Mouse (Mus musculus) liver, postnatal 0 days (tissue): ENCODE measurements at regions not wholly inside any gene's neighbourhood (a gene's known extent, or its start where the extent isn't known, plus 50 kb on each side); places are given as distances from the start of the nearest gene placed in this dataset.

Source experiments
- CTCF ChIP-seq: sonication (generic); IDR thresholded peaks from 2 replicates; pipeline ENCODE4 v1.5.1; 2016; ENCODE audit warnings: antibody characterized with exemption, low read depth
- EP300 ChIP-seq: IDR thresholded peaks from 2 replicates; pipeline ENCODE4 v1.6.1; 2016; ENCODE audit warnings: antibody characterized with exemption, low read depth, mild to moderate bottlenecking

DNA sequence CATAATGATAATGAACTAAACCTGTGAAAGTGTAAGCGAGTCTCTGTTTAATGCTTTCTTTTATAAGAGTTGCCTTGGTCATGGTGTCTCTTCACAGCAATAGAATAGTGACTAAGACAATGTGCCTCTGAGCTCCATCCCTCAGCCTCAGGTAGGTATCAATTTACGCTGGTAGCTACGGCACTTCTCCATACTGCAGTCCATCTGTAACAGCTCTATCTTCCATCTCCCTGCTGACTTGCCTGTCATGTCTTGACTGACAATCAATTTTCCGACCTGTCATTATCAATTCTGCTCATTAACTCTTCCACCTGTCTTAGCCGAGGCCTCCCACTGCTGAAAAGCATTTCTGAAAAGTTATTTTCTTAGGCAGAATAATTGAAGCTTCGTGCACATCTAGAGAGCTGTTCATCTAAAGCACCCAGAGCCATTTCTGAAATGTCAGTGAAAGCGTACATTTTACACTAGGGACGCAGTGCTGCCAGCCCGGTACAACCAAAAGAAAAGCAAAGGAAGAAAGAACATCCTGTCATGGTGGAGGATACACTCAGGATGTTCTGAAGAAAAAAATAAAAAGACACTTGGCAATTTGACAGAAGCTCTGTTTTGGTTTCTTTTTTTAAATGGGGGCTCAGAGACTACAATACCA, 58.2 kb downstream of the Sst start:
- TF ChIP-seq CTCF = no peak
- no peak for TF ChIP-seq EP300
